Mouse (Mus musculus) stomach, postnatal 0 days (tissue): ENCODE results near the gene Atat1. TPM values are rescaled to one million over a fixed set of nuclear protein-coding genes. Genes with fewer than 3 reads are reported as not detected.
A peak's percentile ranks its signal among the peaks of the same experiment; 100 is the strongest.

Source experiments
- ATAC-seq: fragments of 200-750 bp; cut with Nextera tagmentation; 2 replicates; pipeline ENCODE4 v1.8.0; 2017; ENCODE audit not compliant: low FRiP score, low TSS enrichment
- DNase-seq: peaks from one replicate; pipeline ENCODE4 v3.0.0-alpha.2; 2016; ENCODE audit warnings: low spot score
- H3K27ac ChIP-seq: fragments of 300-500 bp; sonication (generic); replicated peaks from 2 replicates; pipeline ENCODE4 v1.5.1; 2014; ENCODE audit warnings: mild to moderate bottlenecking, control low read depth
- H3K27me3 ChIP-seq: fragments of 300-500 bp; sonication (generic); 2 replicates; pipeline ENCODE4 v1.6.1; 2014; ENCODE audit warnings: low read length; ENCODE audit not compliant: control insufficient read depth, insufficient read depth
- H3K36me3 ChIP-seq: fragments of 300-500 bp; sonication (generic); 2 replicates; pipeline ENCODE4 v1.6.1; 2014; ENCODE audit warnings: low read length, mixed read lengths; ENCODE audit not compliant: control insufficient read depth, insufficient read depth
- H3K4me1 ChIP-seq: fragments of 300-500 bp; sonication (generic); replicated peaks from 2 replicates; pipeline ENCODE4 v1.6.1; 2014; ENCODE audit warnings: antibody characterized with exemption; ENCODE audit not compliant: control insufficient read depth, insufficient read depth
- H3K4me2 ChIP-seq: fragments of 300-500 bp; sonication (generic); replicated peaks from 2 replicates; pipeline ENCODE4 v1.6.1; 2014; ENCODE audit warnings: low read depth, mild to moderate bottlenecking, control low read depth, moderate library complexity
- H3K4me3 ChIP-seq: fragments of 300-500 bp; sonication (generic); 2 replicates; pipeline ENCODE4 v1.5.1; 2014; ENCODE audit warnings: low read depth, low read length, control low read depth
- H3K9ac ChIP-seq: fragments of 300-500 bp; sonication (generic); 2 replicates; pipeline ENCODE4 v1.6.1; 2014; ENCODE audit warnings: mild to moderate bottlenecking, low read length, control low read depth, mixed read lengths
- H3K9me3 ChIP-seq: fragments of 300-500 bp; sonication (generic); 2 replicates; pipeline ENCODE4 v1.6.1; 2016; ENCODE audit warnings: low read length; ENCODE audit not compliant: control insufficient read depth
- CTCF ChIP-seq: IDR thresholded peaks from 2 replicates; pipeline ENCODE4 v1.5.1; 2016; ENCODE audit warnings: antibody characterized with exemption, low read depth, mild to moderate bottlenecking, moderate library complexity
- EP300 ChIP-seq: optimal IDR thresholded peaks from 2 replicates; pipeline ENCODE3; 2016; ENCODE audit warnings: antibody characterized with exemption
- WGBS: fragments of 180-500 bp; shearing (Covaris S2); extraction: QIAGEN DNeasy Blood & Tissue Kit; methylation state at CpG from one replicate; pipeline ENCODE4 v1.1.7; 2014; 5-methylcytosine and 5-hydroxymethylcytosine counted together
- polyA plus RNA-seq: library from polyadenylated mRNA; unstranded; fragments of >200 nt; fragmentation: Nextera tagmentation; extraction: Ambion mirVana; gene quantifications from 2 replicates; pipeline ENCODE4 v1.2.1, GENCODE M21; 2015

Gene Atat1
- polyA plus RNA-seq, 1 experiment from 2014 or later, result 12.7 TPM

DNA sequence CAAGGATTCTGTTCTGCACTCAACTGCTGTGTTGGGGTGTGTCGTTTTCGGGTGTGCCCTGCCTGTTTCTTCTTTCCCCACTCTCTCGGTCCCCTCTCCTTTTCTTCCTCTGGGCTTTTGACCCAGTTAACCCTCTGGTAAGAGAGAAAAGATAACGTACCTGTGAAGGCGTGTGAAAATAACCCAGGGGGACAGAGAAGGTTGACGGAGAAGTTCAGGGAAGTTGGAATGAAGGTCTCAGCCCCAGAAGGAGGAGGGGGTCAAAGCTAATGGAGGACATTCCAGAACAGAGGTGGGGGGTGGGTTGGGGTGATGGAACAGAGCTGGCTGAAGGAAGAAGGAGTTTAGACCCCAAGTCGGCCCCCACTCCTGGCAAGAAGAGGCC is 40.9 kb downstream of the Atat1 start:
- 2% methylated on average over 7 of the region's 7 CpGs for WGBS
- Histone ChIP-seq H3K4me3 (peak overlapping the region; percentile 60), H3K9me3 (no peaks in the 10 kb centered on the region), H3K27me3 (no peaks in the 10 kb centered on the region), H3K36me3 (no peaks in the 10 kb centered on the region; the same call in 1 of the 2 replicates), H3K4me1 (peaks cover 3% of the 10 kb centered on the region; the same call in 1 of the 2 replicates), H3K9ac (peak overlapping the region; percentile 77), H3K4me2 (peak overlapping the region; percentile 85), H3K27ac (peak overlapping the region; percentile 94)
- ATAC-seq (no peak), DNase-seq (no peak)
- TF ChIP-seq CTCF, result no peak
- no peak for TF ChIP-seq EP300

DNA sequence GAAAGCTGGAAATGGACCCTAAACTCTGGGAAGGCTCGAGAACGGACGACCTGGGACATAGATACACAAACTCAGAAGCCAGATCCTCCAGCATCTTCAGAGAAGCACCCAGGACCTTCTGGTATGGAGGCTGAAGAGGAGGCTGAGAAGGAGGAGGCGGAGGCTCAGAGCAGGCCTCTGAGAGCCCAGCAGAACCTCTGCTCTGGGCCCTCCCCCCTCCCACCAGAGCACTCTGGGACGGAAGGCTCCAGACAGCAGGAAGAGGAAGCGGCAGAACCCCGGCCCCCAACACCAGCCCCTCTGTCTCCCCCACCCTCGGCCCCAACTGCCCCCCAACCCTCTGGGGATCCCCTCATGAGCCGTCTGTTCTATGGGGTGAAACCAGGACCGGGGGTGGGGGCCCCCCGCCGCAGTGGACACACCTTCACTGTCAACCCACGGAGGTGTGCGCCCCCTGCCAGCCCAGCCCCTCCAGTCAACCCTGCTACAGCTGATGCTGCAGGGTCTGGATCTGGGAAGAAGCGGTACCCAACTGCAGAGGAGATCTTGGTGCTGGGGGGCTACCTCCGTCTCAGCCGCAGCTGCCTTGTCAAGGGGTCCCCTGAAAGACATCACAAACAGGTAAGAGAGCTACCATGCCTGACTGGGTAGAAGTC is 41.6 kb downstream of the Atat1 start:
- Histone ChIP-seq H3K4me2 (peak overlapping the region; percentile 85), H3K4me1 (peaks cover 3% of the 10 kb centered on the region; the same call in 1 of the 2 replicates), H3K27ac (peak overlapping the region; percentile 94), H3K27me3 (no peaks in the 10 kb centered on the region), H3K9ac (peak overlapping the region; percentile 77), H3K9me3 (no peaks in the 10 kb centered on the region), H3K4me3 (peak overlapping the region; percentile 60), H3K36me3 (no peaks in the 10 kb centered on the region)
- no peak for TF ChIP-seq CTCF
- 17% methylated on average over 15 of the region's 17 CpGs for WGBS
- ATAC-seq, result no peak
- DNase-seq, result no peak

DNA sequence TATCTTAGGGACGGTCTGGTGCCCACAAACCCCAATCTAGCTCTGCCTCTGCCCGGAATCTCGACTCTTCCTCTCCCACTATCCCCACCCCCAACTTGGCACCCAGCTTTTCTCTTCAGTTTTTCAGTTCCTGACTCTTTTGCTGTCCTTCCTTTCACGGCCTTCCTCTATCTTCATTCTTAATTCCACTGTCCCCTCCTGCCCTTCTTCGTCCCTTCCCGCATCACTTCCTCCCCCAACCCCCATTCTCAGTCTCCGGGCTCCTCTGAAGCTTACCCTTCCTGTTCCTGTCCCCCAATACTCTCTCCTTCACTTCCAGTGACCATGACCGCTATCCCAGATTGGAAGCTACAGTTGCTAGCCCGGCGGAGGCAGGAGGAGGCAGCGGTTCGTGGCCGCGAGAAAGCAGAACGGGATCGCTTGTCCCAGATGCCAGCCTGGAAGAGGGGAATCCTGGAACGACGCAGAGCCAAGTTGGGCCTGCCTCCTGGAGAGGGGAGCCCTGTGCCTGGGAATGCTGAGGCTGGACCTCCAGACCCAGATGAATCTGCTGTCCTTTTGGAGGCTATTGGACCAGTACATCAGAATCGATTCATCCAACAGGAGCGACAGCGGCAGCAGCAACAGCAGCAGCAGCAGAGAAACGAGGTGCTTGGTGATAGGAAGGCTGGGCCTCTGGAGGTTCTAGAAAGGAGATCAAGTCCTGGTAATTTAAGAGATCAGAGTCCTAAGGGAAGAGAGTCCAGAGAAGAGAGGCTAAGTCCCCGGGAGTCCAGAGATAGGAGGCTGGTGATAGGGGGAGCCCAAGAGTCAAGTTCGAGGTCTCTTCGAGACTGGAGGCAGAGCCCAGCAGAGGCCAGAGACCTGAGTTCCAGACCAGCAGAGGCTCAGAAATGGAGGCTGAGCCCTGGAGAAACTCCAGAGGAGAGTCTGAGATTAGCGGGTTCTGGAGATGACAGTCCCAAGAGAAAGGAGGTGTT is 42.7 kb downstream of the Atat1 start:
- ATAC-seq, result no peak
- 12% methylated on average over 26 of the region's 26 CpGs for WGBS

DNA sequence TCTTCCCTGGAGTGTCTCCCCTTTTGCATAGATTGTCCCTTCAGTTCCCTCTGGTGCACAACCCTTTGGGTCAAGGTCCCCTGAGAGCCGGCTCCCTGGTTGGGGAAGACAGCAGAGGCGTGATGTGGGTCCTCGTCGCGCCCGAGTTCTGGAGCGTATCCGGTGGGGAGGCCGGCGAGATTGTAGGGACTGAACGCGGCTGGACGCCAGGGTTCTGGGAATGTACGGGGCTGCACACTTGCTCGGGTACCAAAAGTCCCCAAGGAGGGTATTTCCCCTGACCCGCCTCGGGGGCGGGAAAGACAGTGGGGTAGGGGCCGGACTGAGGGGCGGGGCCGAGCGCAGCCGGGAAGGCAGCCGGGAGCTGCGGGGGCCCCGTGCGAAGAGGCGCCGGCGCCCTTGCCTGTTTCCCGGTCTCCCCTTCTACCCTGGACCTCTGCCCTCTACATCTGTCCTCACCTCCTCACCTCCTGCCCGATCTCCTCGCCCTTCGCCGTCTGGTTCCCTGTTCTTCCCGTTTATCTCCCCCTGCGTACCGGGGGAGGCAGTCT is 43.5 kb downstream of the Atat1 start:
- H3K4me1 ChIP-seq, result peaks cover 3% of the 10 kb centered on the region; the same call in 1 of the 2 replicates
- no peaks in the 10 kb centered on the region for H3K36me3 ChIP-seq
- WGBS, result under 1% methylated on average over 38 of the region's 38 CpGs
- peak overlapping the region; percentile 94 for H3K27ac ChIP-seq
- no peaks in the 10 kb centered on the region for H3K9me3 ChIP-seq
- ATAC-seq (peak; percentile 35; the same call in 1 of the 2 replicates), DNase-seq (peak; percentile 53)
- H3K4me3 ChIP-seq, result peak overlapping the region; percentile 60
- H3K4me2 ChIP-seq, result peak overlapping the region; percentile 85
- TF ChIP-seq CTCF (no peak), EP300 (no peak)
- peak overlapping the region; percentile 77 for H3K9ac ChIP-seq
- no peaks in the 10 kb centered on the region for H3K27me3 ChIP-seq

More for the DNA sequence above, 42.7 kb downstream of the Atat1 start:
- H3K9me3 ChIP-seq, result no peaks in the 10 kb centered on the region
- peak overlapping the region; percentile 77 for H3K9ac ChIP-seq
- H3K4me2 ChIP-seq, result peak overlapping the region; percentile 85
- peak overlapping the region; percentile 94 for H3K27ac ChIP-seq
- DNase-seq, result no peak
- no peaks in the 10 kb centered on the region for H3K36me3 ChIP-seq
- TF ChIP-seq CTCF (peak; percentile 47), EP300 (no peak)
- peak overlapping the region; percentile 60 for H3K4me3 ChIP-seq
- H3K4me1 ChIP-seq, result peaks cover 3% of the 10 kb centered on the region; the same call in 1 of the 2 replicates
- no peaks in the 10 kb centered on the region for H3K27me3 ChIP-seq

DNA sequence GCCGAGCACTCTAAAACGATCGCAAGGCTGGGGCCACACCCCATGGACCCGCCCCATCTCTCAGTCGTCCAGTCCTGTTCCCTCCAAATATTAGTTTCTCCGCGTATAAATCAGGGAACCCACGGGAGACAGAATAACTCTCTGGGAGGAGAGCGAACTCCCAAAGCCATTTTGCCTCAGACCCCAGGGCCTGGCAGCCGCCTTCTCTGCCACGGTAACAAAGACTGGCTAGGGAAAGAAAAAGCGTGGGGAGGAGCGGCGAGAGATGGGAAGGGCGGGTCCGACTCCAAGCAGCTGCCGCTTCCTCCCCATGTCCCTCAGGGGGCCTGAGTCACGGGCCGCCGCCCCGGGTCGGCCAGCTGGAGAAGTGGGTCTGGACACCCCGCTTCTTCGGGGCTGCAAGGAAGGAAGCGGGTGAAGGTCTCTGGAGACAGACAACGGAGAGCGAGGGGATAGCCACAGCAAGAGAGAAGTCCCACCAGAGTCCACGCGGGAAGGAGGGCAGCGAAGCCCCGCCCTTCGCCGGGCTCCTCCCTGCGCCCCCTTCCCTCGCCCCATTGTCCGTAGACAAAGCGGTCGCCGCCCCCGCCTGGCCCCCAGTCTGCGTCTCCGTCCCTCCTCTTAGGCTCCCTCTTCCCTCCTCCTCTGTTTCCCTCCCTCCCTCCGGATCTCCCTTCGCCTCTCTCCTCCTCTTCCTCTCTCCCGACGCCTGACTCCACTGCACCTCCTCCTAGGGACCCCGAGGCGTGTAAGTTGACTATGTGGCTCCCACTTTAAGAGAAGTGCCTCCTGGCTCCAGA is 44.2 kb downstream of the Atat1 start, which contains the start of gene Ppp1r18:
TSS of gene Ppp1r18 (plus strand) at position 113 of the 800 bp plus-strand sequence.
- H3K36me3 ChIP-seq, result no peaks in the 10 kb centered on the region
- ATAC-seq, result peak; percentile 51; the same call in 1 of the 2 replicates
- H3K9ac ChIP-seq, result peak within 1 kb of the TSS; percentile 77
- peak within 1 kb of the TSS; percentile 85 for H3K4me2 ChIP-seq
- H3K9me3 ChIP-seq, result no peaks in the 10 kb centered on the region
- DNase-seq, result peak; percentile 68
- H3K4me3 ChIP-seq, result peak within 1 kb of the TSS; percentile 60
- TF ChIP-seq EP300 (peak; percentile 62), CTCF (0 out of 2 replicates have a peak, but pooled peaks have one; percentile 6)
- 2% methylated on average over 44 of the region's 48 CpGs for WGBS
- H3K27me3 ChIP-seq, result no peaks in the 10 kb centered on the region
- peak within 1 kb of the TSS; percentile 94 for H3K27ac ChIP-seq
- peaks cover 3% of the 10 kb centered on the region; the same call in 1 of the 2 replicates for H3K4me1 ChIP-seq
